Mouse (Mus musculus) myocyte (in vitro differentiated cells): ENCODE measurements at regions not wholly inside any gene's neighbourhood (a gene's known extent, or its start where the extent isn't known, plus 50 kb on each side); places are given as distances from the start of the nearest gene placed in this dataset.

Experiments used
- CEBPB ChIP-seq: IDR thresholded peaks from 2 replicates; pipeline ENCODE4 v1.6.1; 2011; ENCODE audit warnings: mild to moderate bottlenecking, moderate library complexity; ENCODE audit not compliant: poor library complexity, insufficient read depth, severe bottlenecking
- E2F4 ChIP-seq: IDR thresholded peaks from one replicate; pipeline ENCODE4 v1.6.1; 2011; ENCODE audit warnings: mild to moderate bottlenecking, control low read depth, moderate library complexity; ENCODE audit not compliant: insufficient read depth
- MAX ChIP-seq: IDR thresholded peaks from one replicate; pipeline ENCODE4 v1.6.1; 2011; ENCODE audit warnings: low read depth, mild to moderate bottlenecking, control low read depth
- MYOD1 ChIP-seq, 3 experiments: IDR thresholded peaks; one replicate each; pipeline ENCODE4 v1.6.1; 2011; ENCODE audit warnings: control low read depth in 2 of 3, low read depth in 2 of 3, mild to moderate bottlenecking in 2 of 3, moderate library complexity in 1 of 3; ENCODE audit not compliant: insufficient read length in 2 of 3, control insufficient read depth in 1 of 3
- POLR2A ChIP-seq: IDR thresholded peaks from one replicate; pipeline ENCODE4 v1.6.1; 2011; ENCODE audit warnings: low read depth, mild to moderate bottlenecking, control low read depth, moderate library complexity; ENCODE audit not compliant: insufficient read length
- POLR2AphosphoS2 ChIP-seq: IDR thresholded peaks from one replicate; pipeline ENCODE4 v1.6.1; 2011; ENCODE audit warnings: low read depth, control low read depth; ENCODE audit not compliant: insufficient read length
- REST ChIP-seq: IDR thresholded peaks from one replicate; pipeline ENCODE4 v1.6.1; 2011; ENCODE audit warnings: mild to moderate bottlenecking, control low read depth, moderate library complexity; ENCODE audit not compliant: insufficient read depth, insufficient read length
- TCF3 ChIP-seq: IDR thresholded peaks from one replicate; pipeline ENCODE4 v1.6.1; 2011; ENCODE audit warnings: low read depth, control low read depth; ENCODE audit not compliant: insufficient read length

- no peak for TF ChIP-seq CEBPB
- TF ChIP-seq REST: no peak
- no peak for TF ChIP-seq POLR2A
- TF ChIP-seq POLR2AphosphoS2: no peak
- no peak for TF ChIP-seq TCF3
- TF ChIP-seq MYOD1 (IDR thresholded peaks at IDR 0.05; ENCODE audit: control insufficient read depth in 1 of 3, insufficient read length in 2 of 3, low read depth in 2 of 3): no peak
- no peak for TF ChIP-seq E2F4
- no peak for TF ChIP-seq MAX
Measured at GRCm38 (mm10) chr16:73259691-73260090, 951.6 kb downstream of the Robo1 start.
